Mouse (Mus musculus): ENCODE measurements around the gene Car9. TPM values are rescaled to one million over a fixed set of nuclear protein-coding genes. Genes with fewer than 3 reads are reported as not detected.
A peak's percentile ranks its signal among the peaks of the same experiment; 100 is the strongest.
"Not testable (repeated sequence)": the region's sequence is repeated elsewhere in the genome, so short reads cannot be mapped to it uniquely, and the experiment has no call there.

Car9 gene
- 1 to 10 TPM; 2.2 to 2.7 TPM for total RNA-seq (2021)
- long read RNA-seq, experiment 1, partial matches to known transcripts, result 1 of 4 reads
- long read RNA-seq, experiment 1, other reads (novel, unspliced or antisense), result 0 of 4 reads
- long read RNA-seq, experiment 2, result 0 reads

DNA sequence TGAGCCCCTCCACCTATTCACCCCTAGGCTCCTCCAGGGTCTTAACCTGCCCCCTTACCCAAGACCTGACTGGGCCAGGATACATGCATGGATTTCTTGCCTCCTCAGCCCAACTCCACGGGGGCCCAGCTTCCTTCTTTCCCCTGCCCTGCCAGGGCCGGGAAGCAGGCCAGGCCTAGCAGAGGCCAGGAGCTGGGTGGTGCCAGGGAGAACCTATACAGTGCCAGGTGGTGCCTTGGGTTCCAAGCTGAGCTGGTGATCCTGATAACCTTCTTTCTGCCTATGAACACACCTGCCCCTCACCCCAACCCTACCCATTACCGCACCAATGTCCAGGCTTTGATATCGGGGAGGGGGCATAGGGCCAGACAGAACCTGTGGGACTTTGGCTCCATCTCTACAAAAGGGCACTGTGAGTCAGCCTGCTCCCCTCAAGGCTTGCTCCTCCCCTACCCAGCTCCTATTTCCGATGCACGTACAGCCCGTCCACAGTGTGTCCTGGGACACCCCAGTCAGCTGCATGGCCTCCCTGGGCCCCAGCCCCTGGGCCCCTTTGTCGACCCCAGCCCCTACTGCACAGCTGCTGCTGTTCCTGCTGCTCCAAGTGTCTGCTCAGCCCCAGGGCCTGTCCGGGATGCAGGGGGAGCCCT, at the start of gene Car9:
Gene Car9 (plus strand): TSS at position 431 of the 650 bp plus-strand sequence.
- DNase-seq, result peak; percentile 63

GRCm38 (mm10) chr4:43457124-43457523, 49.6 kb upstream of the Car9 start:
- DNase-seq, result no peak

DNA sequence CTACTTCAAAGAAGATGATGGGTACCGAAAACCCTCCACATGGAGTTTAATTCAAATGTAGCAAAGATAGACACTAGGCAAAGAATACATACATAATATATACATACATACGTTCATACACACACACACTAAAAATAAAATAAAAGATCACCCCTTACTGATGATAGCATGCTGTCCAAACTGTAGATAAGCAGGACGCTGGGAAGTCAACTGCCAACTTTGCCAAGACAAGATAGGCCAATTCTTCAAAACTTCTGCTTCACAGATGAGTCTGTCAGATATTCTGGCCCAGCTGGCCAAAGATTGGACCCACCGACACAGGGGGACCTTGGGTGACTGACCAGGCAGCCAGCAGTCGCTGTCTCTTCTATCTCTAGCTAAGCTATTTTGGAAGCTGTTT, 43.7 kb upstream of the Car9 start:
- DNase-seq, result no peak

DNA sequence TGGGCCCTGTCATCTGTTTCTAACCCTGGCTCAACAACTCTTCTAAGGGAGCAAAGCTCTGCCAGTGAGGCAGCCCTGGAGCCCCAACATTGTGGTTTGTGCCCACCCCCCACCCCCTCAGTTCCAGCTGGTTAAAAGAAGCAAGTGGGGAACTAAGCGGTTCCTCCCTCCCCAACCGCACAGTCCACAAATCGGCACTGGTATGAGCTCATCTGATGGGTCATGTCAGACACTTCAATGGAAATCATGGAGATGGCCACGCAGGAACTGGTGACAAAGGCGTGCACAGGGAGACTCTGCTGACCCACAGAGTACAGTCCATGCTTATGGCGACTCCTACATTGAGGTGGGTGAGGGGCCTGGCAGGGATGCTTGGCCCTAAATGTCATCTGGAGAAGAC, 40.8 kb upstream of the Car9 start:
- no peak for DNase-seq

DNA sequence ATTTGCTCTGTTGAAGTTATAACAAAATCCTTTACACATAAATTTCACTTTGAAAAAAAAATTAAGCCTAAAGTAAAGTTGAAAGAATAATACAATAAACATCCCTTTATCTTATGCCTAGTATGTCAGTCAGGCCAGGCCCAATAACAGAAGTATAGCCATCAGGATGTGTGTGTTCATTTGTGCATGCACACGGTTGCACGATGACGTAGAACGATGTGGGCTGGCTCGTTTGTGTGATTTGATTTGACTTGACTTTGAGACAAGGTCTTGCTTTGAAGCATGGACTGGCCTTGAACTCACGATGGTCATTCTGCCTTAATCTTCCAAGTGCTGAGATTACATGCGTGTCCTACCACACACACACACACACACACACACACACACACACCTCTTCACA, 39.9 kb upstream of the Car9 start:
- no peak for DNase-seq

DNA sequence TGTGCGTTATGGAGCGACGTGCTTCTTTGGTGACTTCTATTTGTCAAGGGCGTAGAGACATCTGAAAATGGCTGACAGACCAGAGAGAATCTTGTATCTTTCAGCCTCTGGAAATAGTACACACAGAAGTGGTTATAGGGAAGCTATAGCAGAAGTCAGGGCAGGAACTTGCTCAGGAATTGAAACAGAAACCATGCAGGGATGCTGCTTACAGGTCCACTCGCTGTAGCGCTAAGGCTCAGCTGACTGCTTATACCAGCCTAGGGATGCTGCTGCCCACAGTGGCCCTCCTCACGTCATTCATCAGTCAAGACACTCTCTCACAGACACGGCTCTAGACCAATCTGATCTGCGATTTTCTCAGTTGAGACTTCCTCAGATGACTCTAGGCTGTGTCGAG, 36.5 kb upstream of the Car9 start:
- DNase-seq, result no peak

DNA sequence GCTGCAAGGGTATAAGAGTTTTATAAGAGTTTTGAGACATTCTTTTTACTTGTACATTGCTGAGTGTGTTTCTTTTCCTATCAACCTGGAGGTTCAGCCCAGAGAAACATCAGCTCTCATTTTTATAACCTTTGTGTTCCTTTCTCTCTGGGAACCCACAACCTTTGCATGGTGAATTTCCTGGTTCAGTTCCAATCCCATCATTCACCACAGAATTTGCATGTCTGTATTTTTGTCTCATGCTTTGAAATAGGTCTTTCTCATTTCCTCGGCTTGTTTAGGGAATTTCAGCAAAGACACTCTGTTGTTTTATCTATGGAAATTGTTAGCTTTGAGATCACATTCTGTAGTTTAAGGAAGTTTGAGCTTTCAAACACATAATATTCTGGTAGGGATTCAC, 33.1 kb upstream of the Car9 start:
- DNase-seq, result no peak

GRCm38 (mm10) chr4:43476604-43477003, 30.2 kb upstream of the Car9 start:
- DNase-seq, result no peak

DNA sequence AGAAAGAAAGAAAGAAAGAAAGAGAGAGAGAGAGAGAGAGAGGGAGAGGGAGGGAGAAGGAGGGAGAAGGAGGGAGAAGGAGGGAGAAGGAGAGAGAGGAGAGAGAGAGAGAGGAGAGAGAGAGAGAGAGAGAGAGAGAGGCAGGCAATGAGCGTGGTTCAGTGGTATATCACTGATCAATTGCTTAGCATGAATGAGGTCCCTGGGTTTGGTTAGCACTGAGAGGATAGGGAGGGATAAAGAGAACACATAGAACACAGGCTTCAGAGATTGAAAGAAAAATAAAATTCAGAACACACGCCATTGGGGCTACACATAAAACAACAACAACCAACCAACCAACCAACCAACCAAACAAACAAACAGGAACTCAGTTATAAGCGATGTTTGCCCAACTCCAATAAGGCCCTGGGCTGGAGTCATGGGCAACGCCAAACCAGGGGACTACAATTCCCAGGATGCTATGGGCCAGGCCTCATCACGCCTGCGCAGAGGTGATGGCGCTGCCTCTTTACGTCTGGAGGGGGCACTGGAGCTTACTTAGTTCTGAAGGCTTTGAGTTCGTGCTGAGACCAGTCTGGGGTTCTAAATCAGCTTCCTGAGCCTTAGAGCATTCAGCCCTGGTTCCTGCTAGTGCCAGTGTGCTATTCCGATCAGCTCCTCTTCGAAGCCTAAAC, 28.8 kb upstream of the Car9 start:
- DNase-seq, result peak; percentile 86

GRCm38 (mm10) chr4:43478534-43478858, 28.3 kb upstream of the Car9 start:
- no peak for DNase-seq

DNA sequence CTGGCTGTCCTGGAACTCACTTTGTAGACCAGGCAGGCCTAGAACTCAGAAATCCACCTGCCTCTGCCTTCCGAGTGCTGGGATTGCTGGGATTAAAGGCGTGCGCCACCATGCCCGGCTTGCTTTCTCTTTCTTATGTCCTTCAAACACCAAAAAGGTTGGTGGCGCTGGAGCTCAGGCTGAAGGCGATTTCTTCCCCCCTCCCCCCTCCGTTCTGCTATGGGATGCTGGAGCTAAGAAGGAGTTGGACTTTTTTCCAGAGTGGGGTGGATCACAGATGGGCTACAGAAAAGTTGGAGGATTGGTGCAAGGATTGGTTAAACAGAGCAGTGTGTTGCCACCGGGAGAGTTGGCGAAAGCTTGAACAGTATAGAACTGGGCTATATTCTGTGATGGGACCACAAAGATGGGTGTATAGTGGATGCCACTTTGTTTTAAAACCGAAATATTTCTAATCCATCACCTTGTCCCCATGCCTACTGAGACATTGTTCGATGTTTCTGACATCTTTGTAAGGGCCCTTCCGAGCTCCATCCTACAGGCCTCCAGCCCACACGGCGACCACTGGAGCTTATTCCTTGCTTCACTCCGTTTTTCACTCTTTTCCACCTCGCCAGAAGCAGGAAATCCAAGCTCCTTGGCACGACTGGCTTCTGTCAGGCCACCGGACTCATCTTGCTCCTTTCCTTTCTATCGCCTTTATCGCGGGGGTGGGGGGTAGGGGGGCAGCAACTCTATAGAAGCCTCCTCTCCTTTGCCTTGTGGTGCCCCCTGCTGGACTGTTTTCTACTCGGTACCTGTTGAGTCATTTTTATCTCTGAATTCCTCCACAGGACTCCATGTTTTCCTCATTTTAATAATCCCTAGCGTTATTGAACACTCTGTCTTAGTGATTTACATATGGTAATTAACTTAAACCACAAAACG, 27.6 kb upstream of the Car9 start:
- no peak for DNase-seq

GRCm38 (mm10) chr4:43480985-43481384, 25.8 kb upstream of the Car9 start:
- DNase-seq, result no peak

- DNase-seq, result no peak
Measured at GRCm38 (mm10) chr4:43481894-43482456, 24.8 kb upstream of the Car9 start.

DNA sequence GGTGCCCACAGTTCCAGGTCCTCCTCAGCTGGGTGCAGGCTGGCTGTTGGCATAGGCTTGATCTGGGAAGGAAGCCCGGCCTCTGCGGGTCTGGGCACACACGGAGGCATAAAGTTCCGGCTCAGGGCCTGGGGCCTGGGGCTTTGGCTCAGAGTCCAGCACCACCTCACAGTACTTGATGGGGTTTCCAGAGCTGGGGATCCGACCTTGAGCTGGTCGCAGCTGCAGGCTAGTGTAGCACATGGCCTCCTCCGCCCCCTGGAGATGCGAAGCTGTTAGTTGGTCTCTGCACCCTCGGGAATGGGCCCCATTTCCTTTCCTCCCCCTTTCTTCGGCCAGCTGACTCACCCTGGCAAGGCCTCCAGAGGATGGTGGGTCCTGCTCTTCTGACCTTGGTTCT, 24.2 kb upstream of the Car9 start:
- peak; percentile 47 for DNase-seq

- DNase-seq, result no peak
Measured at GRCm38 (mm10) chr4:43483535-43484091, 23.2 kb upstream of the Car9 start, which contains the start of gene Sit1. Gene Sit1 (minus strand): TSS chr4:43483734.

- DNase-seq, result not testable (repeated sequence)
Measured at GRCm38 (mm10) chr4:43485666-43486065, 21.1 kb upstream of the Car9 start.

- no peak for DNase-seq
Measured at GRCm38 (mm10) chr4:43489611-43490010, 17.2 kb upstream of the Car9 start.

- no peak for DNase-seq
Measured at GRCm38 (mm10) chr4:43490801-43491200, 16.0 kb upstream of the Car9 start.

GRCm38 (mm10) chr4:43492101-43492820, 14.5 kb upstream of the Car9 start:
- DNase-seq, result no peak

DNA sequence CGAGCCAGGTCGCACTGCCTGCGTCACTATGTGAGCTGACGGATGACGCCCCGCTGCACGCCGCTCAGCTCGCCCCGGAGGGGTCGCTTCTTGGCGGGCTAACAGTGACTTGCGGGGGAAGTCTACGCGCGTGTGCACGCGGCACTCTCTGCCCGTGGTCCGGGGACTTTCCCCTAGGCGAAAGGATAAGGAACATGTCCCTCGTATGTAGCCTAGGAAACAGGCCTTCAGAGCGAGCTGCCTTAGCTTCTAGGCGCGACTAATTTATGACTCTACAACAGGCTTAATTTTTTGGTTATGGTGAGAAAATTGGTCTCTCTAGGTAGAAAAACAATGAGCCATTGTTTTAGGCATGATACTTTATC, 14.0 kb upstream of the Car9 start, which contains the start of gene Ccdc107:
Gene Ccdc107 (plus strand): TSS at position 80 of the 365 bp plus-strand sequence.
- DNase-seq, result peak; percentile 95

- peak; percentile 92 for DNase-seq
Measured at GRCm38 (mm10) chr4:43493186-43493845, 13.4 kb upstream of the Car9 start.
